Mouse (Mus musculus): Measurements from ENCODE around the gene 1110057P08Rik.
"Not testable (repeated sequence)": the region's sequence is repeated elsewhere in the genome, so short reads cannot be mapped to it uniquely, and the experiment has no call there.

Gene 1110057P08Rik

GRCm38 (mm10) chr16:89174435-89174834 lies at the start of gene 1110057P08Rik:
TSS of gene 1110057P08Rik (plus strand) at chr16:89174735.
- in situ Hi-C loops (cut with MboI) = no loop called here

GRCm38 (mm10) chr16:89140551-89140950 lies 34.0 kb upstream of the 1110057P08Rik start, which contains the start of gene Gm6358:
TSS of gene Gm6358 (plus strand) at chr16:89140851.
- in situ Hi-C loops (cut with MboI) = no loop called here

GRCm38 (mm10) chr16:89150786-89151185 lies 23.7 kb upstream of the 1110057P08Rik start, which contains the start of gene Gm10061:
TSS of gene Gm10061 (plus strand) at chr16:89151086.
- in situ Hi-C loops (cut with MboI) = no loop called here

GRCm38 (mm10) chr16:89157652-89158051 lies 16.9 kb upstream of the 1110057P08Rik start, which contains the start of gene Gm9789:
TSS of gene Gm9789 (plus strand) at chr16:89157952.
- in situ Hi-C loops (cut with MboI) = no loop called here

- in situ Hi-C loops (cut with MboI) = not testable (repeated sequence)
Measured at GRCm38 (mm10) chr16:89169190-89169589, 5.3 kb upstream of the 1110057P08Rik start, which contains the start of gene Gm7735. TSS of gene Gm7735 (plus strand) at chr16:89169490.

- in situ Hi-C loops (cut with MboI) = no loop called here
Measured at GRCm38 (mm10) chr16:89188621-89189020, 14.1 kb downstream of the 1110057P08Rik start.

GRCm38 (mm10) chr16:89205561-89205960 lies 31.0 kb downstream of the 1110057P08Rik start, which contains the start of gene Krtap20-2:
TSS of gene Krtap20-2 (plus strand) at chr16:89205861.
- in situ Hi-C loops (cut with MboI) = no loop called here

Measured in mature B cell (primary cell).